Mouse (Mus musculus): Measurements from ENCODE around the gene Prkar2b. TPM values are rescaled to one million over a fixed set of nuclear protein-coding genes. Genes with fewer than 3 reads are reported as not detected.

The Prkar2b gene
- total and polyA plus RNA-seq, 2 experiments from 2014 or later = 132 to 182 TPM

- ATAC-seq (ENCODE audit: low FRiP score) (no peak), DNase-seq (ENCODE audit: low spot score) (no peak)
- H3K36me3 ChIP-seq (ENCODE audit: insufficient read depth, low read length) = no peaks in the 10 kb centered on the region
- TF ChIP-seq CTCF (IDR thresholded peaks at IDR 0.05) = no peak
- H3K9me3 ChIP-seq (ENCODE audit: low read length) = 0 out of 2 replicates have a peak, but pooled peaks cover 3% of the 10 kb centered on the region
- H3K4me1 ChIP-seq (ENCODE audit: insufficient read depth, low read length) = no peaks in the 10 kb centered on the region
- no peak overlapping the region for H3K4me2 ChIP-seq (ENCODE audit: low read depth, low read length, poor library complexity, severe bottlenecking)
- H3K27ac ChIP-seq (ENCODE audit: low read depth, low read length) = no peak overlapping the region
- H3K4me3 ChIP-seq (ENCODE audit: low read depth, low read length) = no peak overlapping the region
- no peak overlapping the region for H3K9ac ChIP-seq (replicated peaks; ENCODE audit: low read length, poor library complexity, severe bottlenecking)
- H3K27me3 ChIP-seq (ENCODE audit: insufficient read depth, low read length) = no peaks in the 10 kb centered on the region
- WGBS = 71% methylated on average over 3 of the region's 3 CpGs
Measured at GRCm38 (mm10) chr12:32086874-32087273, 25.8 kb upstream of the Prkar2b start.

GRCm38 (mm10) chr12:32085856-32086255, 24.8 kb upstream of the Prkar2b start:
- no peak for TF ChIP-seq CTCF (IDR thresholded peaks at IDR 0.05)
- WGBS = 87% methylated on average over 3 of the region's 3 CpGs

DNA sequence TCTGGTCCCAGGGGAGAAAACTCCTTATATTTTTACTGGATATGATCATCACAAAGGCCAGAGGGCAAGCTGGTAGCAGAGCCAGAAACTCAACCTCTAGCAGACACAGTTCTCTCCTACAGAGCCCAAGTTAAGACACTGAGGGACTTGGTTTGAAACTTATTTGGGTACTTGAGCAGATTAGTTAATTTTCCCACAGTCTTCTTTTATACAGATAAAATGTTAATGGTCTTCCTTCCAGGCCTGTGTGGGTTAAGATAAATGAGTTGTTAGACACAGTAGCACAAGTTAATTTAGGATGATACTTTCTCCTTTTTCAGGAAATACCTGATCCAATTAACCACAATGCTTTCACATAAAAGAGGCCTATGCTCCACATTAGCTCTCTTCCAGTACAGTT, 24.1 kb upstream of the Prkar2b start:
- Histone ChIP-seq H3K4me3 (ENCODE audit: low read depth, low read length) (no peak overlapping the region), H3K4me2 (ENCODE audit: low read depth, low read length, poor library complexity, severe bottlenecking) (no peak overlapping the region), H3K9ac (replicated peaks; ENCODE audit: low read length, poor library complexity, severe bottlenecking) (no peak overlapping the region), H3K27me3 (ENCODE audit: insufficient read depth, low read length) (no peaks in the 10 kb centered on the region), H3K36me3 (ENCODE audit: insufficient read depth, low read length) (no peaks in the 10 kb centered on the region), H3K4me1 (ENCODE audit: insufficient read depth, low read length) (no peaks in the 10 kb centered on the region), H3K27ac (ENCODE audit: low read depth, low read length) (no peak overlapping the region), H3K9me3 (ENCODE audit: low read length) (no peaks in the 10 kb centered on the region)
- no peak for TF ChIP-seq CTCF (IDR thresholded peaks at IDR 0.05)
- DNase-seq (ENCODE audit: low spot score) (no peak), ATAC-seq (ENCODE audit: low FRiP score) (no peak)

More at GRCm38 (mm10) chr12:32085856-32086255, 24.8 kb upstream of the Prkar2b start:
- no peak for DNase-seq (ENCODE audit: low spot score)
- Histone ChIP-seq H3K27me3 (ENCODE audit: insufficient read depth, low read length) (no peaks in the 10 kb centered on the region), H3K4me3 (ENCODE audit: low read depth, low read length) (no peak overlapping the region), H3K4me2 (ENCODE audit: low read depth, low read length, poor library complexity, severe bottlenecking) (no peak overlapping the region), H3K9me3 (ENCODE audit: low read length) (no peaks in the 10 kb centered on the region), H3K9ac (replicated peaks; ENCODE audit: low read length, poor library complexity, severe bottlenecking) (no peak overlapping the region), H3K36me3 (ENCODE audit: insufficient read depth, low read length) (no peaks in the 10 kb centered on the region), H3K4me1 (ENCODE audit: insufficient read depth, low read length) (no peaks in the 10 kb centered on the region), H3K27ac (ENCODE audit: low read depth, low read length) (no peak overlapping the region)
- no peak for ATAC-seq (ENCODE audit: low FRiP score)

DNA sequence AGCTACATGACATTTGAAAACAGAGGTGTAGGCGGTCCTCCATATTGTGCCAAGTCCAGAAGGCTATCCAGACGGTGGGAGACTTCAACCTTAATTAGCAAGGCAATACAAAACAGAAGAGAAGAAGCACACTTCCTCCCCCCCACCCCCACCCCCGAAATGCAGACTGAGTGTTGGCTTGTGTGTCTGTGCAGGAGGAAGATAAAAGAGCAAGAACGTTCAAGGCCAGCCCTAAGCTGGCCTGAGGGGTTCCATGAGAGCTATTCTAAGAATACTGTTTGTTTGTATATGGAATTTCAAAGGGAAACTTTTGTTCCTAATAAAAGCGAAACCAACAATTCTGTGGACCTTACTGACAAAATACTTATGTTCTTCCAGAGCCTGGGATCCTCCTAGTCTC, 23.5 kb upstream of the Prkar2b start:
- Histone ChIP-seq H3K9ac (replicated peaks; ENCODE audit: low read length, poor library complexity, severe bottlenecking) (no peak overlapping the region), H3K4me3 (ENCODE audit: low read depth, low read length) (no peak overlapping the region), H3K9me3 (ENCODE audit: low read length) (no peaks in the 10 kb centered on the region), H3K36me3 (ENCODE audit: insufficient read depth, low read length) (no peaks in the 10 kb centered on the region), H3K27ac (ENCODE audit: low read depth, low read length) (no peak overlapping the region), H3K27me3 (ENCODE audit: insufficient read depth, low read length) (no peaks in the 10 kb centered on the region), H3K4me1 (ENCODE audit: insufficient read depth, low read length) (no peaks in the 10 kb centered on the region), H3K4me2 (ENCODE audit: low read depth, low read length, poor library complexity, severe bottlenecking) (no peak overlapping the region)
- DNase-seq (ENCODE audit: low spot score) (no peak), ATAC-seq (ENCODE audit: low FRiP score) (no peak)
- WGBS = 55% methylated on average over 5 of the region's 5 CpGs
- no peak for TF ChIP-seq CTCF (IDR thresholded peaks at IDR 0.05)

- H3K4me3 ChIP-seq (ENCODE audit: low read depth, low read length) = no peak overlapping the region
- no peaks in the 10 kb centered on the region for H3K36me3 ChIP-seq (ENCODE audit: insufficient read depth, low read length)
- H3K27ac ChIP-seq (ENCODE audit: low read depth, low read length) = no peak overlapping the region
- H3K4me1 ChIP-seq (ENCODE audit: insufficient read depth, low read length) = no peaks in the 10 kb centered on the region
- no peak for ATAC-seq (ENCODE audit: low FRiP score)
- H3K27me3 ChIP-seq (ENCODE audit: insufficient read depth, low read length) = no peaks in the 10 kb centered on the region
- H3K4me2 ChIP-seq (ENCODE audit: low read depth, low read length, poor library complexity, severe bottlenecking) = no peak overlapping the region
- 78% methylated on average over 9 of the region's 9 CpGs for WGBS
- TF ChIP-seq CTCF (IDR thresholded peaks at IDR 0.05) = no peak
- H3K9ac ChIP-seq (replicated peaks; ENCODE audit: low read length, poor library complexity, severe bottlenecking) = no peak overlapping the region
- H3K9me3 ChIP-seq (ENCODE audit: low read length) = no peaks in the 10 kb centered on the region
- no peak for DNase-seq (ENCODE audit: low spot score)
Measured at GRCm38 (mm10) chr12:32080692-32081091, 19.6 kb upstream of the Prkar2b start.

- H3K9me3 ChIP-seq (ENCODE audit: low read length) = no peaks in the 10 kb centered on the region
- H3K36me3 ChIP-seq (ENCODE audit: insufficient read depth, low read length) = no peaks in the 10 kb centered on the region
- no peak for TF ChIP-seq CTCF (IDR thresholded peaks at IDR 0.05)
- no peaks in the 10 kb centered on the region for H3K4me1 ChIP-seq (ENCODE audit: insufficient read depth, low read length)
- ATAC-seq (ENCODE audit: low FRiP score) = no peak
- 94% methylated on average over 6 of the region's 6 CpGs for WGBS
- H3K27me3 ChIP-seq (ENCODE audit: insufficient read depth, low read length) = no peaks in the 10 kb centered on the region
- H3K4me2 ChIP-seq (ENCODE audit: low read depth, low read length, poor library complexity, severe bottlenecking) = no peak overlapping the region
- H3K9ac ChIP-seq (replicated peaks; ENCODE audit: low read length, poor library complexity, severe bottlenecking) = no peak overlapping the region
- H3K27ac ChIP-seq (ENCODE audit: low read depth, low read length) = no peak overlapping the region
- no peak for DNase-seq (ENCODE audit: low spot score)
- no peak overlapping the region for H3K4me3 ChIP-seq (ENCODE audit: low read depth, low read length)
Measured at GRCm38 (mm10) chr12:32077403-32077802, 16.3 kb upstream of the Prkar2b start.

Measured in midbrain, postnatal 0 days (tissue).